Mouse (Mus musculus) megakaryocyte, embryonic 14.5 days (primary cell): ENCODE measurements around the gene Cs.

ENCODE experiments used
- FLI1 ChIP-seq: IDR thresholded peaks from 2 replicates; pipeline ENCODE4 v1.6.1; 2012; ENCODE audit warnings: low read length, inconsistent platforms, mixed read lengths
- GATA1 ChIP-seq: IDR thresholded peaks from 3 replicates; pipeline ENCODE4 v1.6.1; 2012; ENCODE audit warnings: mixed read lengths, low read length, inconsistent platforms, borderline replicate concordance

- TF ChIP-seq FLI1 (no peak; the same call in 1 of the 2 replicates), GATA1 (no peak)
These were observed 31.1 kb downstream of the Cs start, which contains the start of gene Coq10a for GRCm38 (mm10) chr10:128368402-128369217.
